Mouse (Mus musculus) liver, embryonic 11.5 days (tissue): ENCODE measurements around the gene Eps8l3. TPM values are rescaled to one million over a fixed set of nuclear protein-coding genes. Genes with fewer than 3 reads are reported as not detected.
"Not testable (repeated sequence)": the region's sequence is repeated elsewhere in the genome, so short reads cannot be mapped to it uniquely, and the experiment has no call there.

Experiments
- ATAC-seq: fragments of 200-750 bp; cut with Nextera tagmentation; replicated peaks from 2 replicates; pipeline ENCODE4 v1.8.0; 2017; ENCODE audit warnings: moderate number of reproducible peaks, mild to moderate bottlenecking, moderate TSS enrichment, moderate library complexity; ENCODE audit not compliant: low FRiP score
- DNase-seq: peaks from one replicate; pipeline ENCODE4 v3.0.0-alpha.2; 2017; ENCODE audit warnings: low spot score
- H3K27ac ChIP-seq: fragments of 300-500 bp; sonication (generic); 2 replicates; pipeline ENCODE4 v1.5.1; 2014; ENCODE audit warnings: mild to moderate bottlenecking, low read depth, low read length, control low read depth
- H3K27me3 ChIP-seq: fragments of 300-500 bp; sonication (generic); replicated peaks from 2 replicates; pipeline ENCODE4 v1.6.1; 2014; ENCODE audit warnings: low read length, mixed read lengths; ENCODE audit not compliant: control insufficient read depth, insufficient read depth
- H3K36me3 ChIP-seq: fragments of 300-500 bp; sonication (generic); 2 replicates; pipeline ENCODE4 v1.6.1; 2014; ENCODE audit warnings: mild to moderate bottlenecking, low read length, moderate library complexity, mixed read lengths; ENCODE audit not compliant: control insufficient read depth, insufficient read depth
- H3K4me1 ChIP-seq: fragments of 300-500 bp; sonication (generic); replicated peaks from 2 replicates; pipeline ENCODE4 v1.6.1; 2014; ENCODE audit warnings: low read length, mixed read lengths; ENCODE audit not compliant: control insufficient read depth, insufficient read depth
- H3K4me2 ChIP-seq: fragments of 300-500 bp; sonication (generic); 2 replicates; pipeline ENCODE4 v1.6.1; 2014; ENCODE audit warnings: mild to moderate bottlenecking, control low read depth, moderate library complexity
- H3K4me3 ChIP-seq: fragments of 300-500 bp; sonication (generic); 2 replicates; pipeline ENCODE4 v1.5.1; 2014; ENCODE audit warnings: low read depth, low read length, control low read depth
- H3K9ac ChIP-seq: fragments of 300-500 bp; sonication (generic); 2 replicates; pipeline ENCODE4 v1.6.1; 2014; ENCODE audit warnings: low read depth, low read length, control low read depth
- H3K9me3 ChIP-seq: fragments of 300-500 bp; sonication (generic); 2 replicates; pipeline ENCODE4 v1.6.1; 2016; ENCODE audit warnings: low read length, inconsistent platforms, mixed read lengths; ENCODE audit not compliant: control insufficient read depth
- WGBS: fragments of 180-500 bp; shearing (Covaris S2); extraction: QIAGEN DNeasy Blood & Tissue Kit; methylation state at CpG from one replicate; pipeline ENCODE4 v1.1.7; 2014; 5-methylcytosine and 5-hydroxymethylcytosine counted together
- polyA plus RNA-seq: library from polyadenylated mRNA; unstranded; fragments of >200 nt; fragmentation: Nextera tagmentation; extraction: Ambion mirVana; gene quantifications from 2 replicates; pipeline ENCODE4 v1.2.1, GENCODE M21; 2014

The Eps8l3 gene
- polyA plus RNA-seq, 1 experiment from 2014 or later, result not detected

GRCm38 (mm10) chr3:107861483-107861882 is 15.5 kb upstream of the Eps8l3 start:
- H3K27ac ChIP-seq, H3K4me1 ChIP-seq, H3K9me3 ChIP-seq, H3K9ac ChIP-seq, DNase-seq, ATAC-seq, H3K4me2 ChIP-seq, H3K4me3 ChIP-seq, H3K27me3 ChIP-seq, H3K36me3 ChIP-seq: not testable (repeated sequence)
- WGBS, result 82% methylated on average over 5 of the region's 5 CpGs

GRCm38 (mm10) chr3:107862471-107862870 is 14.6 kb upstream of the Eps8l3 start:
- H3K27me3 ChIP-seq, result no peaks in the 10 kb centered on the region
- no peaks in the 10 kb centered on the region for H3K9me3 ChIP-seq
- DNase-seq (no peak), ATAC-seq (no peak)
- H3K4me1 ChIP-seq, result no peaks in the 10 kb centered on the region; the same call in 1 of the 2 replicates
- H3K9ac ChIP-seq, result no peak overlapping the region
- no peak overlapping the region for H3K4me3 ChIP-seq
- no peak overlapping the region for H3K4me2 ChIP-seq
- H3K27ac ChIP-seq, result no peak overlapping the region
- H3K36me3 ChIP-seq, result no peaks in the 10 kb centered on the region
- 30% methylated on average over 2 of the region's 2 CpGs for WGBS

- Histone ChIP-seq H3K36me3 (no peaks in the 10 kb centered on the region), H3K4me3 (no peak overlapping the region), H3K9ac (no peak overlapping the region), H3K9me3 (no peaks in the 10 kb centered on the region), H3K27ac (no peak overlapping the region), H3K27me3 (no peaks in the 10 kb centered on the region), H3K4me1 (no peaks in the 10 kb centered on the region; the same call in 1 of the 2 replicates), H3K4me2 (no peak overlapping the region)
- WGBS, result 81% methylated on average over 5 of the region's 5 CpGs
- ATAC-seq, result no peak
- DNase-seq, result no peak
Measured at GRCm38 (mm10) chr3:107863471-107863870, 13.6 kb upstream of the Eps8l3 start.

GRCm38 (mm10) chr3:107863898-107864603 is 13.0 kb upstream of the Eps8l3 start:
- H3K4me1 ChIP-seq, result no peaks in the 10 kb centered on the region; the same call in 1 of the 2 replicates
- no peaks in the 10 kb centered on the region for H3K27me3 ChIP-seq
- H3K9me3 ChIP-seq, result no peaks in the 10 kb centered on the region
- H3K9ac ChIP-seq, result no peak overlapping the region
- 12% methylated on average over 2 of the region's 2 CpGs for WGBS
- DNase-seq, result peak; percentile 77
- no peaks in the 10 kb centered on the region for H3K36me3 ChIP-seq
- no peak overlapping the region for H3K4me3 ChIP-seq
- H3K27ac ChIP-seq, result no peak overlapping the region
- H3K4me2 ChIP-seq, result no peak overlapping the region
- no peak for ATAC-seq

GRCm38 (mm10) chr3:107865364-107866091 is 11.5 kb upstream of the Eps8l3 start:
- Histone ChIP-seq H3K4me2 (no peak overlapping the region), H3K4me3 (no peak overlapping the region), H3K4me1 (no peaks in the 10 kb centered on the region; the same call in 1 of the 2 replicates), H3K9me3 (no peaks in the 10 kb centered on the region), H3K9ac (no peak overlapping the region), H3K36me3 (no peaks in the 10 kb centered on the region), H3K27me3 (no peaks in the 10 kb centered on the region), H3K27ac (no peak overlapping the region)
- 69% methylated on average over 10 of the region's 10 CpGs for WGBS
- DNase-seq (no peak), ATAC-seq (no peak; the same call in 1 of the 2 replicates)

- no peak overlapping the region for H3K4me2 ChIP-seq
- H3K27ac ChIP-seq, result no peak overlapping the region
Measured at GRCm38 (mm10) chr3:107867086-107867485, 9.9 kb upstream of the Eps8l3 start.

GRCm38 (mm10) chr3:107868452-107868851 is 8.6 kb upstream of the Eps8l3 start:
- H3K4me3 ChIP-seq, result no peak overlapping the region
- no peak overlapping the region for H3K9ac ChIP-seq
- no peak overlapping the region for H3K4me2 ChIP-seq
- no peaks in the 10 kb centered on the region; the same call in 1 of the 2 replicates for H3K4me1 ChIP-seq
- H3K36me3 ChIP-seq, result no peaks in the 10 kb centered on the region
- H3K9me3 ChIP-seq, result no peaks in the 10 kb centered on the region
- H3K27ac ChIP-seq, result no peak overlapping the region
- DNase-seq, result no peak
- no peak for ATAC-seq
- 87% methylated on average over 22 of the region's 22 CpGs for WGBS
- H3K27me3 ChIP-seq, result no peaks in the 10 kb centered on the region

More at GRCm38 (mm10) chr3:107867086-107867485, 9.9 kb upstream of the Eps8l3 start:
- Histone ChIP-seq H3K9me3 (no peaks in the 10 kb centered on the region), H3K36me3 (no peaks in the 10 kb centered on the region), H3K9ac (no peak overlapping the region), H3K4me1 (no peaks in the 10 kb centered on the region; the same call in 1 of the 2 replicates), H3K27me3 (no peaks in the 10 kb centered on the region), H3K4me3 (no peak overlapping the region)
- 6% methylated on average over 8 of the region's 8 CpGs for WGBS
- peak; percentile 77 for DNase-seq
- ATAC-seq, result peak; percentile 69

GRCm38 (mm10) chr3:107869097-107869496 is 7.9 kb upstream of the Eps8l3 start:
- H3K9me3 ChIP-seq, result no peaks in the 10 kb centered on the region
- no peak overlapping the region for H3K27ac ChIP-seq
- no peaks in the 10 kb centered on the region for H3K36me3 ChIP-seq
- 56% methylated on average over 7 of the region's 7 CpGs for WGBS
- no peak overlapping the region for H3K9ac ChIP-seq
- H3K27me3 ChIP-seq, result no peaks in the 10 kb centered on the region
- H3K4me2 ChIP-seq, result no peak overlapping the region
- H3K4me1 ChIP-seq, result no peaks in the 10 kb centered on the region
- ATAC-seq, result no peak
- no peak overlapping the region for H3K4me3 ChIP-seq
- no peak for DNase-seq
